Mouse (Mus musculus) brain, embryonic 14.5 days (tissue): Measurements from ENCODE around the gene Nlgn1.

ENCODE experiments used
- CTCF ChIP-seq: fragments of 200-500 bp; IDR thresholded peaks from 2 replicates; pipeline ENCODE4 v1.5.1; 2012; ENCODE audit warnings: inconsistent platforms, mild to moderate bottlenecking, moderate library complexity, borderline replicate concordance; ENCODE audit not compliant: insufficient read depth, insufficient read length; ENCODE audit errors: extremely low read depth
- POLR2A ChIP-seq: fragments of 200-500 bp; IDR thresholded peaks from 2 replicates; pipeline ENCODE4 v1.6.1; 2012; ENCODE audit warnings: mild to moderate bottlenecking, inconsistent platforms, borderline replicate concordance; ENCODE audit not compliant: poor library complexity, insufficient read depth, insufficient read length, severe bottlenecking; ENCODE audit errors: extremely low read depth

DNA sequence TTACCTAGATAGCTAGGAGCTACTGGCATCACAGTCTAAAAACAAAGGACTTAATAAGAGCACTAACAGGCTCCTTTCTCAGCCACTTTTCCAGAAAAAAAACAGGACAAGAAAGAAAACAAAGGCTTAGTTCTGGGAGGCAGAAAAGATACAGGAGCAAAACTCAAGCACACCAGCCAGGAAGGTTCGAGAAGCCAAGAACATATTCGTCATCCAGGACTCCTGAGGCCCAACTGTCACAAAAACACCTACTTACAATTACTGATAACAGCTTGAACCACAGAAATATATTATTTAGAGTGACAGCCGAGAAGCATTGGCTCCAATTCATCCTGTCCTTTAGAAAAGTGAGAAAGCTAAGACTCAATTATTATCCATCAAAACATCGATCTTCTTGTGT lies 281.5 kb downstream of the Nlgn1 start:
- TF ChIP-seq CTCF (no peak), POLR2A (no peak)
